Mouse (Mus musculus) E14TG2a.4 (cell line): ENCODE measurements around the gene Abcf1.

Experiments used
- CTCF ChIP-seq: conservative IDR thresholded peaks from 2 replicates; pipeline ENCODE4 v1.5.1; 2014; ENCODE audit warnings: low read length
- POU5F1 ChIP-seq: IDR thresholded peaks from 2 replicates; pipeline ENCODE4 v1.6.1; 2014; ENCODE audit warnings: low read length, borderline replicate concordance

DNA sequence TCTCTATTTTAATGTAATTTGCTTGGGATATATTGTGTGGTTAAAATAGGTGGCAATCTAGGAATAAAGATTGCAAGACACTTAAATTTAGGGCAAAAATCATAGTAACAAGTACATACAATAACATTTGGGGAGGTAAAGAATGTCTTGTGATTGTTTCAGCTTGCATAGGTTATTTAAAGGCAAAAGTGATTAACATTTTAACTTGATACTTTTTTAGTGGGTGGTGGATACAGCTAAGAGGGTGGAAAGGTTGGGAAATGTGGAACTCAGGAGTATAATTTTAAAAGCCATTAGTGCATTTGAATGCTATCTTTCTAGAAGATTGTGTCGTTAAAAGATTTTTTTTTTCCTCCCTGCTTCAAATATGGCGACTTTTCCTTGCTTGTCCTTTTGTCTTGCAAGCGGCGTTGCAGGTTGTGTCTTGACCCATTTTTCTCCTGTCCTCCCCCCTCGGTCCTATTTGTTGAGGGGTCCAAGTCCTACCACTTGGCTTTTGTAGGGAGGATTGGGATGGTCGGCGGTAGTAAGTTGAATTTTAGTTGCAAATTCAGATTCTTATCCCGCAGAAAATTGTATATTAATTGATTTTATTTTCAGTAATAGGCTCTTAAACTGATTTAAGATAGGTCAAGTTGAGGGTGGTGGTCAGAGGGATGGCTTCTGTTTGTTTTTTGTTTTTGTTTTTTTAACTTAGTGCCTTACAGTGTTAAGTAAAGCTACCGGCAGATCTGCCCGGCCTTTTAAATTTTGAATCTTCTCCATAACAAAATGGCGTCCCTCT is 51.1 kb downstream of the Abcf1 start:
- TF ChIP-seq CTCF: no peak
- TF ChIP-seq POU5F1: no peak
